Mouse (Mus musculus) G1E (cell line): ENCODE results near the gene Nkg7.
"Not testable (repeated sequence)": the region's sequence is repeated elsewhere in the genome, so short reads cannot be mapped to it uniquely, and the experiment has no call there.

Source experiments
- CTCF ChIP-seq: IDR thresholded peaks from 2 replicates; pipeline ENCODE4 v1.5.1; 2012; ENCODE audit warnings: low read depth, low read length, inconsistent platforms, mixed read lengths
- GATA1 ChIP-seq: IDR thresholded peaks from 2 replicates; pipeline ENCODE4 v1.6.1; 2012; ENCODE audit warnings: borderline replicate concordance, low read length, inconsistent platforms, mixed read lengths
- GATA2 ChIP-seq: IDR thresholded peaks from 2 replicates; pipeline ENCODE4 v1.6.1; 2012; ENCODE audit warnings: low read depth, low read length, inconsistent platforms, borderline replicate concordance
- TAL1 ChIP-seq: conservative IDR thresholded peaks from 2 replicates; pipeline ENCODE4 v1.6.1; 2012; ENCODE audit warnings: low read depth, low read length, inconsistent platforms, mixed read lengths

DNA sequence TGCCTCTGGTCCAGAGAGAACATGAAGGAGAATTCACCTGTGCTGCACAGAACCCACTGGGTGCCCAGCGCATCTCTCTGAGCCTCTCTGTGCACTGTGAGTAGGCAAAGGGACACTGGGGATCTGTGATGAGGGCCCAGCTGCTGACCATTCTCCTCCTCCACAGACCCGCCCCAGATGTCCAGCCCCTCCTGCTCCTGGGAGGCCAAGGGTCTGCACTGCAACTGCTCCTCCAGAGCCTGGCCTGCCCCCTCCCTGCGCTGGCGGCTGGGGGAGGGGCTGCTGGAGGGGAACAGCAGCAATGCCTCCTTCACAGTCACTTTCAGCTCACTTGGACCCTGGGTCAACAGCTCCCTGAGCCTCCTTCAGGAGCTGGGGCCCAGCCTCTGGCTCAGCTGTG, 25.1 kb upstream of the Nkg7 start:
- not testable (repeated sequence) for TF ChIP-seq CTCF, GATA1, TAL1, GATA2
